Mouse (Mus musculus): Measurements from ENCODE around the gene Sox2. TPM values are rescaled to one million over a fixed set of nuclear protein-coding genes. Genes with fewer than 3 reads are reported as not detected.
A peak's percentile ranks its signal among the peaks of the same experiment; 100 is the strongest.

Sox2 gene
- polyA plus RNA-seq, 1 experiment from 2014 or later = 4.1 TPM

DNA sequence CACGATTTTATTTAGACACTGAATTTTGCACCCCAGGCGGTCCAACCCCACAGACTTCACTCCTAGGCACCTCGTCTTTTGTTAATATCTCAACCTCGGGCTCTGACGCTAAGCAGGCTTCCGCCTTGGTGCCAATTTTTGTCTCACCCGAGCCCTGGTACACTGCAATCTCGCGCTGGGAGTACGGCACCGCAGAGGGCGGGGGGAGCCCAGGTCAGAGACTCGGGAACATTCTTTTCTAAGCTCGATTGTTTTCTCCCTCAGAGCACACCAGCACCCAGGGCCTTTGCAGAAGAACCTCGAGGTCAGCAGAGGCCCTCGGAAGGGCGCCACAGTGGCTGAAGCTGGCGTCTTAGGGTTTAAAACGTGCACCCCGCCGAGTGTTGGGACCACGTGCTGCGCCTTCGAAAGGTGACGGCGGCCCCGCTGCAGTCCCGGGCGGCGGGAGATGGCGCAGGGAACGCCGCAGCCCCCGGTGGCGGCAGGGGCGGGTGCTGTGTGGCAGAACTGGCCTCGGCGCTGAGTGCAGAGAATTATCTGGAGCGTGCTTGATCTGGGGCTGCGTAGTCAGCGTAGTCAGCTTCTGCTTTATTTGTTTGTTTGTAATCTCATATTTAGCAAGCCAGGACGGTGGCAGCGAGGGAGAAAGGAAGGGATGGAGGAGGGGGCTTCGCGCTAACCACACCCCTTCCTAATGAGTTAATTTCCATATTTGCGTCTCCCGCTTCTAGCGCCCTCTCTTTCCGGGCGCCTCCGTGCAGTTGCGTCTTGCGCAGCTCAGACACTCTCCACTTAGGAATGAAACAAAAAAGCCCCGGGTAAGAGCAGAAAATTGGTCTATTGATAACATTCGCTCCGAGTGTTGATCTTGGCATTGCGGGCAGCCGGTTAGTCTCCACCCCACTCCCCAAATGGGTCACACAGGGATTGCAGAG is 13.8 kb downstream of the Sox2 start:
- ATAC-seq (ENCODE audit: borderline replicate concordance, extremely low read depth, low FRiP score, low TSS enrichment) = peak; percentile 40; the same call in 1 of the 2 replicates
- Histone ChIP-seq H3K9me3 (no peaks in the 10 kb centered on the region), H3K9ac (0 out of 2 replicates have a peak overlapping the region, but pooled peaks have one; percentile 6), H3K4me3 (peak overlapping the region; percentile 34), H3K36me3 (no peaks in the 10 kb centered on the region), H3K4me1 (peaks cover 17% of the 10 kb centered on the region), H3K4me2 (peak overlapping the region; percentile 49), H3K27me3 (peaks cover 100% of the 10 kb centered on the region), H3K27ac (peak overlapping the region; percentile 39; the same call in 1 of the 2 replicates)
- under 1% methylated on average over 58 of the region's 58 CpGs for WGBS

DNA sequence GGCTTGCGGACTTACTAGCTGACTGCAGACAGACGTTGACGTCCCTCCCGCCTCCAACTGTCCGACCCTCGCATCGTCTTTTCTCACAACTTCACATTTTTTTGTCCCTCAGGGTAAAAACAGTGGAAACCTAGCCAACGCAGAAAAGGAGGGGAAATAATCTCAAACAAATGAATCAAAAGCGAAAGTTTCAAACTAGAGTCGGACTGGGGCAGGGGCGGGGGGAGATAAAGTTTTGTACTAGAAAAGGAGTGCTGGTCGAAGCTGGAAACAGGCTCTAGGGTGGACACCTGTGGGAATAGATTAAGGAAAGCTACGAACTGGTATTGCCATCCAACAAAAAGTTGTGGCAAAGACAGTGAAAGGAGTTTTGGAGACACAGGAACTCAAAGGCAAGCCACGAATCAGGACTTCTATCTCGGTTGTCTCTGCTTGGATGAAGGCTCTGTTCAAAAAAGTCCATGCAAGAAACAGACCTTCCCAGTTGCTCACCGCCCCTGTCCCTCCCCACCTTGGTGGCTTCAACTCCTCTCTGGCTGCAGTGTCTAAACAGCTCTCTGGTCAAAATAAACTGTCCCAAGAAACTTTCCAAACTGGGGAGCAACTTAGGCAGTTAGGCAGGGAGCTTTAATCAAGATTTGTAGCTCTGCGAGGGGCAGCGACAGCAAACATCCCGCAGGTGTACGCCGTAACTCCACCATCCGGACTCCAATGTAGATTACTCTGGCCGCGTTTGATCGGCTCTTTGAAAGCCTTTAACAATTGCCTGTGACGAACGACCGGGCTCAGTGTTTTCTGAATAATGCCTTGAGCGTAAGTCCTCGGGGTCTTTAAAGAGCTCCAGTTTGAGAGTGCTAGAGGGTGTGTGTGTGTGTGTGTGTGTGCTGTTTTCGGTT is 14.7 kb downstream of the Sox2 start:
- Histone ChIP-seq H3K4me3 (peak overlapping the region; percentile 34), H3K4me2 (peak overlapping the region; percentile 49), H3K9ac (0 out of 2 replicates have a peak overlapping the region, but pooled peaks have one; percentile 6), H3K27me3 (peaks cover 100% of the 10 kb centered on the region), H3K36me3 (no peaks in the 10 kb centered on the region), H3K9me3 (no peaks in the 10 kb centered on the region), H3K4me1 (peaks cover 17% of the 10 kb centered on the region), H3K27ac (peak overlapping the region; percentile 9; the same call in 1 of the 2 replicates)
- WGBS = 1% methylated on average over 31 of the region's 31 CpGs
- no peak for ATAC-seq (ENCODE audit: borderline replicate concordance, extremely low read depth, low FRiP score, low TSS enrichment)

DNA sequence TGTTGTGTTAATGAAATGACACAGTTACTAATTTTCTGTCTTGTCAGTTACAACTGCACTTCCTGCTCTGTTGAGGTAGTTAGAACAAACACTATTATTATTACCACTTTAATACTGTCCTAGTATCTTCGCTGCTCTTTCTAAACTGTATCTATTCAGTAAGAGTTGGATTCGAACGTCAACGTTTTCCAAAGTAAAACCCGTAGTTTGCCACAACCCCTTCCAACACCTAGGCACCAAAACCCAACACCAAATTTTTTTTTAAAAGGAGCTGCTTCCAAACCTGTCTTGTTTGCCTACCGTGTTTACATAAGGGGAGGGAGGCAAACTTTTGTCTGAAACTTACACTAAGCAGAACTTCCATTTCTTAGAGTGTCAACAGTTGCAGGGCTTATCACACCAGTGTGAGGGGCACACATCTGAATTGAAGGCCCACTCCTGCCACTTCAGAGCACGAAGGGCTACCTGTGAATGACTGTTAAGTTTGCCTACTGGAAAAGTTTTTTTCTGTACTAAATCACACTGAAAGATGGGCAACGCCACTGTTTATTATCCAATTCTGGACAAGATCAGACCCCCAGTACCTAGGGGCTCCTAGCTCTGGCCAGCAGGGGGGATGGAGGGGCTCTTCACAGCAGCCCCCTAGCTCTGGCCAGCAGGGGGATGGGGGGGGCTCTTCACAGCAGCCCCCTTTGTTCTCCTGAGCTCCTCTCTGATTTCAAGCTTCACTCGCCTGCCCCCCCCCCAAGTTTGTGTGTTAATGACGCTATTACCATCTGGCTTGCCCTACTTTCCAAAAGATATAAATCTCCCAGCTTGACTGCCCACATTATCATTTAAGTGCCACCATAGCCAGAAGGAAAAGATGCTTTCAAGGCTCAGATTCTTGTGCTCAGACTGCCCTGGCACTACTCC is 15.8 kb downstream of the Sox2 start:
- ATAC-seq (ENCODE audit: borderline replicate concordance, extremely low read depth, low FRiP score, low TSS enrichment) = no peak
- Histone ChIP-seq H3K9me3 (no peaks in the 10 kb centered on the region), H3K4me2 (no peak overlapping the region; the same call in 1 of the 2 replicates), H3K9ac (no peak overlapping the region), H3K36me3 (no peaks in the 10 kb centered on the region), H3K4me1 (peaks cover 17% of the 10 kb centered on the region), H3K27ac (peak overlapping the region; percentile 12; the same call in 1 of the 2 replicates), H3K4me3 (no peak overlapping the region), H3K27me3 (peaks cover 100% of the 10 kb centered on the region)
- WGBS = 3% methylated on average over 10 of the region's 10 CpGs

DNA sequence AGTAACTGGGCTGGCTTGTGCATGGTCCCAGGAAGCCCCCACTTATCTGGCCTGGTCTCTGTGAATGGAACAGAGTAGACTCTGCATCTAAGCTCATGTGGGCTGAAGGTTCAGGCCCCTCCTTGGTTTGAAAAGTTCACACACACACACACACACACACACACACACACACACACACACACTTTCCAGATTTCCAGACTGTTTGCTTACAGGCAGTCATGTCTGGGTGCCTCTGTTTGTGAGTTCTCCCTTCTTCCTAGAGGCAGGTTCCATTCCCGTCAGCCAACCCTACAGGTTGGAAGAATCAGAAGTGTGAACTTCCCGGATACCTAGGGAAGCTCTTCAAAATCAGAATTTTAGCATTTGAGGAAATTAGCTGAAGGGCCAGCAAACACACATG is 17.0 kb downstream of the Sox2 start:
- WGBS = 39% methylated on average over 2 of the region's 2 CpGs
- Histone ChIP-seq H3K4me3 (no peak overlapping the region), H3K36me3 (no peaks in the 10 kb centered on the region), H3K4me2 (no peak overlapping the region), H3K9me3 (no peaks in the 10 kb centered on the region), H3K27me3 (peaks cover 100% of the 10 kb centered on the region), H3K27ac (no peak overlapping the region), H3K4me1 (peaks cover 17% of the 10 kb centered on the region), H3K9ac (no peak overlapping the region)
- ATAC-seq (ENCODE audit: borderline replicate concordance, extremely low read depth, low FRiP score, low TSS enrichment) = no peak

DNA sequence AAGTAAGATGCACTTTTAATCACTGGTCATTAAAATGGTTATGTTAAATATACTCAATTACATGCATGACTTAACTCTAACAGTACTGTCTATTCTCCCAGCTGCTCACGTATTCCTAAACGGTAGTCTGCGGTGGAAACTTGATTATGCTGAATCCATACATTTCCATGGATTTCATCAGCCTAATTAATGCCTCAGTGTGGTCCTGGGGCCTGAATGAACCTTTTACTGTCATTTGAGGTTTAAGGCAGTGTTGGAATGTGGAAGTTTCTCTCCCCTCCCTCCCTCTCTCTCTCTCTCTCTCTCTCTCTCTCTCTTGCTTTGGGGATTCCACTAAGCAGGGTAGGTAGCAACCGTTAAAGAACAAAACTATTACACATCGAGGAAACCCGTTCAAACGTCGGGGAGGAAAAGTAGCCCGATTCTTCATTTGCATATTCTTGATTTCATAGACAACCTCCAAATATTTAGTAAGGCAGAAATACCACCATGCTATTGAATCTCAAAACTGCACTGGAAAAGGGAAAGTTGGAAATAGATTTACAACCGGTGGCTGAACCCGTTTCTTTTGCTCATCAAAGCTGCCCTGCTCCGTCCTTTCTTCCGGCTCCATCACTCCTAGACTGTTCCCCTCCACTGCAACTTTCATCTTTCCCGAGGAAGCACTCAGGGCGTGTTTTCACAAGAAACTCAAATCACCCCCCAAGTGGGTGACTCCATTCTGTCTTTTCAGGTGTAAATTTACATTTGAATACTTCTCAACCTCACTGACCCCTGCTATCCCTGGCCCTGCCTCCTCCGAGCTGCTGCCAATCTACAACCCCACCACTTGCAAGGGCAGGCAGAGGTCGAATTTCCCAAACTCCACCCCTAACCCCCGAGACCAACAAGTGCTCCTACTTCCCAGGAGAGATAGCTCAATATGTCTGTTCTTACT is 17.9 kb downstream of the Sox2 start:
- WGBS = 7% methylated on average over 18 of the region's 18 CpGs
- H3K27me3 ChIP-seq = peaks cover 98% of the 10 kb centered on the region
- no peak overlapping the region for H3K4me2 ChIP-seq
- H3K9me3 ChIP-seq = no peaks in the 10 kb centered on the region
- H3K4me3 ChIP-seq = no peak overlapping the region
- H3K36me3 ChIP-seq = no peaks in the 10 kb centered on the region
- ATAC-seq (ENCODE audit: borderline replicate concordance, extremely low read depth, low FRiP score, low TSS enrichment) = no peak
- H3K9ac ChIP-seq = no peak overlapping the region
- no peak overlapping the region for H3K27ac ChIP-seq
- peaks cover 17% of the 10 kb centered on the region for H3K4me1 ChIP-seq

DNA sequence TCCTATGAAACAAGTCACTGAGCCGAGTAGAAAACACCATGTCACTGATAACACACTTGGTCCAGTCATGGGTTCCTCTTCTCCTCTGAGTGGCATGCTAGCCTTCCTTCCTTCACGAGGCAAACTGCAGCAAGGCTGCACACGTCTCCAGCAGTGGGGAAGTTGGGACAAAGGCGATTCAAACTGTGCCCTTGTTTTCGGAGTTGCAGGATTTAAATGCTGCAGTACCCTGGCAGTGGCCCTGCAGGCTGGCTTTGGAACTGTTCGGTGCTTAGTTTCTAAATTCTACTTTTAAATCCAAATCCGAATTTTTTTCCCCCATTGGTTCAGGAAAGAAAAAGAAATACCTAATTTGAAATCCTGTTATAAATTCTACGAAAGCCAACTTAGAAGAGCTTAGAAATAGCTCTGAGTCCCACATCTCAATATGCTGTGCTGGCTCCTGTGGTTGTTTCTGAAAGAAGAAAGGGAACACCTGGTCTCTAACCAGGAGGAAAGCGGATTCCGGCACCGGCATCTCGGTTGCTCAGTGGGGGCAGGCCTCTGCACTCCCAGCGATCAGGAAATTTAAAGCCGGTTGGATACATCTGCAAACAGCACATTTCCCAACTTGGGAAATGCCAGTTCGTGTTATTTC is 20.9 kb downstream of the Sox2 start:
- no peak overlapping the region for H3K27ac ChIP-seq
- H3K9ac ChIP-seq = no peak overlapping the region
- no peak overlapping the region for H3K4me3 ChIP-seq
- 12% methylated on average over 15 of the region's 15 CpGs for WGBS
- H3K27me3 ChIP-seq = peaks cover 78% of the 10 kb centered on the region
- no peak for ATAC-seq (ENCODE audit: borderline replicate concordance, extremely low read depth, low FRiP score, low TSS enrichment)
- no peaks in the 10 kb centered on the region for H3K9me3 ChIP-seq
- H3K4me1 ChIP-seq = no peaks in the 10 kb centered on the region
- no peaks in the 10 kb centered on the region for H3K36me3 ChIP-seq
- no peak overlapping the region for H3K4me2 ChIP-seq

DNA sequence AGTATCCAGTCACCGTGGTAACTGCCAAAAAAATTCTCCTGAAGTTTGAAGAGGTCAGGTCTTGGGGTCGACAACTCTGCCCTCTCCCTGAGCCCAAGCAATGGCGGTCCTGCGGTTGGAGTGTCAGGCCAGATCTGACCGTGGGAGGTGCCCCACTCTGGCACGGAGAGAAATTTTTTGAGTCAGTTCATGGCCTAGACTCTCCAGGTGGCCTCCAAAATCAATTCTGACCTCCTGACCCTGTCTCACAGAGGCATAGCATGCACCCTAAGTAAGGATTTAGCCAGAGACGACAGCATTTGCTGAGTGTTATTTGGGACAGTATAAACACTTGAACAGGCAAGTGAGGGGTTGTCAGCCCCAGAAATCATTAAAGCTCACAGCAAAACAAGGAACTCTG is 28.6 kb downstream of the Sox2 start:
- Histone ChIP-seq H3K9ac (no peak overlapping the region), H3K4me1 (no peaks in the 10 kb centered on the region), H3K4me2 (no peak overlapping the region), H3K27me3 (peaks cover 2% of the 10 kb centered on the region), H3K4me3 (no peak overlapping the region), H3K36me3 (no peaks in the 10 kb centered on the region), H3K27ac (no peak overlapping the region), H3K9me3 (no peaks in the 10 kb centered on the region)
- WGBS = 13% methylated on average over 7 of the region's 7 CpGs
- ATAC-seq (ENCODE audit: borderline replicate concordance, extremely low read depth, low FRiP score, low TSS enrichment) = no peak

DNA sequence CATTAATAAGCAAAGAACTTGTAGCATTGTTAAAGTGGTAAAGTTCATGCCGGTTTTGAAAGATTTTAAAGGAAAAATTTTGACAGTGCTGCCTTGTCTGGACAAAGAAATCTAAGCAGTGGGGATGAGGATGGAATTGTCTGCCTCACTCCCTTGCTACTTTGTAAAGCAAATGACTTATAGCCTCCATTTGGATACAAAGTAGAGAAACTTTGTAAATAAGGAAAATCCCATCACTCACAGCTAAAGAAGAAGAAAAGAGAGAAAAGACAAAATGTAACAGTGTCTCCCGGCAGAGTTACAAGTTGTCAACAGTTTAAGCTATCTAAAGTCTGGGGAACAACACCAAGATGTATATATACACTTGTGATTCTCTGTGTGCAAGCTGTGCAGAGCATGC is 29.2 kb downstream of the Sox2 start:
- Histone ChIP-seq H3K4me2 (no peak overlapping the region), H3K4me3 (no peak overlapping the region), H3K27me3 (no peaks in the 10 kb centered on the region), H3K9me3 (no peaks in the 10 kb centered on the region), H3K4me1 (no peaks in the 10 kb centered on the region), H3K27ac (no peak overlapping the region), H3K9ac (no peak overlapping the region), H3K36me3 (no peaks in the 10 kb centered on the region)
- WGBS = 20% methylated on average over 2 of the region's 2 CpGs
- no peak for ATAC-seq (ENCODE audit: borderline replicate concordance, extremely low read depth, low FRiP score, low TSS enrichment)

DNA sequence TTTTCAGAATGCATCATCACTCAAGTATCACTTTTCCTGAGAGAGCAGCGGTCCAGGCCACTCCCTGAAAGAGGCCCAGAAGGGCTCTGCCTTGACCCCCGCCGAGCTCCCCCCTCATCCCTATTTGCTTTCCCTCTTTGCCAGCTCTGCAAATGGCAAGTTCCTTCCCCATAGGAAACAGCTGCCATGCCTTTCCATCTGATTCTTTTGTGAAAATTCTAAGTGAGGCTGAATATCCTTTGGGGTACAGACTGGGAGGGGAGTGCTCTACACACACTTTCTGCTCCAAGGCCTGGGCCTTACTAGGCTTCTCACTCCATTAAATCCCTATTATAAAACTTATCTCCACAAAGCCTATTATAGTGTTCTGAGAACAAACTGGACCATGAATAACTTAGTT is 29.7 kb downstream of the Sox2 start:
- Histone ChIP-seq H3K9ac (no peak overlapping the region), H3K36me3 (no peaks in the 10 kb centered on the region), H3K4me1 (no peaks in the 10 kb centered on the region), H3K4me2 (no peak overlapping the region), H3K4me3 (no peak overlapping the region), H3K9me3 (no peaks in the 10 kb centered on the region), H3K27me3 (no peaks in the 10 kb centered on the region), H3K27ac (no peak overlapping the region)
- 24% methylated on average over 3 of the region's 3 CpGs for WGBS
- ATAC-seq (ENCODE audit: borderline replicate concordance, extremely low read depth, low FRiP score, low TSS enrichment) = no peak

DNA sequence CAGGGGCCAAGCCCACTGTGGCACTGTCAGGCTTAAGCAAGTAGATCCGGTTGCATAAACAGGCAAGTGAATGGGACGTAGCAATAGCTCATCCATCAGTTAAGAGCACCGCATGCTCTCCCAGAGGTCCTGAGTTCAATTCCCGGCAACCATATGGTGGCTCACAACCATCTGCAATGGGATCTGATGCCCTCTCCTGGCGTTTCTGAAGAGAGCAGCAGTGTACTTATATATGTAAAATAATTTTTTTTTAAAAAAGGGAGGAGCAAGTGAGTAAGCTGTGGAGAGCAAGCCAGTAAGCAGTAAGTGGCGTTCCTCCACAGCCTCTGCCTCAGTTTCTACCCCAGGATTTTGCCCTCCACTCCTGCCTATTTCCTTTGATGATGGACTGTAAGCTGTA is 37.9 kb downstream of the Sox2 start:
- Histone ChIP-seq H3K4me1 (peaks cover 5% of the 10 kb centered on the region; the same call in 1 of the 2 replicates), H3K27me3 (0 out of 2 replicates have a peak, but pooled peaks cover 4% of the 10 kb centered on the region), H3K27ac (no peak overlapping the region), H3K4me2 (no peak overlapping the region), H3K9me3 (no peaks in the 10 kb centered on the region), H3K4me3 (no peak overlapping the region), H3K36me3 (no peaks in the 10 kb centered on the region), H3K9ac (no peak overlapping the region)
- 71% methylated on average over 6 of the region's 6 CpGs for WGBS
- no peak for ATAC-seq (ENCODE audit: borderline replicate concordance, extremely low read depth, low FRiP score, low TSS enrichment)

Data from lung, embryonic 15.5 days (tissue).